Mouse (Mus musculus) heart, adult 2 months (tissue): ENCODE measurements around the gene Dctd. TPM values are rescaled to one million over a fixed set of nuclear protein-coding genes. Genes with fewer than 3 reads are reported as not detected.

ENCODE experiments used
- DNase-seq, 2 experiments: peaks; one replicate each; pipeline ENCODE4 v3.0.0; 2021
- H3K27ac ChIP-seq: fragments of 200-600 bp; 2 replicates; pipeline ENCODE4 v1.8.1; 2022
- H3K27me3 ChIP-seq: fragments of 200-500 bp; 2 replicates; pipeline ENCODE4 v1.6.1; 2012; ENCODE audit warnings: mild to moderate bottlenecking, low read length, inconsistent platforms, mixed read lengths; ENCODE audit not compliant: control insufficient read depth, insufficient read depth
- H3K36me3 ChIP-seq: fragments of 200-500 bp; 2 replicates; pipeline ENCODE4 v1.6.1; 2012; ENCODE audit warnings: low read length, inconsistent platforms; ENCODE audit not compliant: control insufficient read depth, insufficient read depth
- H3K4me1 ChIP-seq: fragments of 200-500 bp; 2 replicates; pipeline ENCODE4 v1.6.1; 2011; ENCODE audit warnings: low read length; ENCODE audit not compliant: control insufficient read depth, insufficient read depth
- H3K4me3 ChIP-seq: fragments of 200-600 bp; 2 replicates; pipeline ENCODE4 v1.8.1; 2022
- H3K79me2 ChIP-seq: fragments of 200-500 bp; replicated peaks from 2 replicates; pipeline ENCODE4 v1.6.1; 2012; ENCODE audit warnings: mild to moderate bottlenecking, inconsistent platforms, low read length, moderate library complexity, mixed read lengths; ENCODE audit not compliant: control insufficient read depth, insufficient read depth
- H3K9ac ChIP-seq: fragments of 200-500 bp; 2 replicates; pipeline ENCODE4 v1.6.1; 2012; ENCODE audit warnings: low read depth, mild to moderate bottlenecking, control low read depth, inconsistent platforms, low read length, mixed read lengths
- CTCF ChIP-seq: fragments of 200-600 bp; IDR thresholded peaks from 2 replicates; pipeline ENCODE4 v1.8.1; 2022; ENCODE audit warnings: antibody characterized with exemption, mild to moderate bottlenecking, moderate library complexity
- EP300 ChIP-seq: fragments of 200-500 bp; IDR thresholded peaks from 2 replicates; pipeline ENCODE4 v1.6.1; 2011; ENCODE audit warnings: low read depth, low read length, control low read depth; ENCODE audit not compliant: insufficient read depth
- POLR2A ChIP-seq: fragments of 200-500 bp; IDR thresholded peaks from 2 replicates; pipeline ENCODE4 v1.6.1; 2011; ENCODE audit warnings: mild to moderate bottlenecking, low read depth, low read length, control low read depth; ENCODE audit not compliant: insufficient read depth
- WGBS: fragments of 180-500 bp; shearing (Covaris S2); methylation state at CpG from one replicate; pipeline ENCODE4 v1.1.7; 2018; 5-methylcytosine and 5-hydroxymethylcytosine counted together
- intact Hi-C: fragments of 180-260 bp; cut with DNase I; formaldehyde crosslinking; loops from one replicate; pipeline ENCODE4 v1.15.1; 2025
- long read RNA-seq: library from polyadenylated mRNA; stranded (forward); transcript quantifications from one replicate; pipeline ENCODE4 v2.0.0, GENCODE M21; 2021
- polyA plus RNA-seq: library from polyadenylated mRNA; depleted of rRNA; stranded (reverse); fragments of >200 nt; gene quantifications from 2 replicates; pipeline ENCODE4 v1.2.3, GENCODE M21; 2012; rRNA removed
- total RNA-seq, 2 experiments: library from RNA; stranded (reverse); gene quantifications; 2 replicates each; pipeline ENCODE4 v1.2.3; 2021

Gene Dctd
- 1 to 10 TPM in 1 of 2 experiments, under 1 TPM in 1; 0.63 to 1.6 TPM for total RNA-seq
- 0.76 and 0.84 TPM in 2 replicates for polyA plus RNA-seq
- long read RNA-seq, partial matches to known transcripts = 0 of 2 reads
- long read RNA-seq, other reads (novel, unspliced or antisense) = 0 of 2 reads

DNA sequence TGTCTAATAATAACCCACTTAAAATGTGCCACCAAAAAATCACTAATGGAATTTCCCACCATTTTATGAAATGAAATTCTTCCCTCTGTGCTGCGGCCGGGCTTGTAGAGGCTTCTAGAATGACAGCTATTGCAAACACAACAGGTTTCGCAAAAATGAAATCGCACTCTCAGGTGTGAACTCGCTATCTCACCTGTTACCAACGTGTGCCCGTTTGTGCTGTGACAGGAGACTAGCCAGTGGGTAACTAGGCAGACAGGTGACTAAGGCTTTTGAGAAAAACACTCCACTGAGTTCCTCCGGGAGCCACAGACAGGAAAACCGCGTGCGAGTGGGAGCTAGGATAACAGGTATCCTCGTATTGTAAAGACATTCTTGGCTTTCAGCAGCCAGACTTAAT lies at the start of gene Dctd:
TSS of gene Dctd (plus strand) at position 301 of the 400 bp plus-strand sequence.
- DNase-seq = no peak
- H3K79me2 ChIP-seq = no peaks in the 10 kb centered on the region
- H3K27ac ChIP-seq = no peak within 1 kb of the TSS
- no peaks in the 10 kb centered on the region for H3K36me3 ChIP-seq
- no peaks in the 10 kb centered on the region for H3K4me1 ChIP-seq
- H3K4me3 ChIP-seq = no peak within 1 kb of the TSS
- intact Hi-C loops = loop anchor here (10.0 kb wide), 1 partner anchor 426 kb away; no protein-coding TSS in a partner anchor
- TF ChIP-seq POLR2A (no peak), CTCF (no peak), EP300 (no peak)
- no peaks in the 10 kb centered on the region for H3K27me3 ChIP-seq
- WGBS = 85% methylated on average over 12 of the region's 12 CpGs
- no peak within 1 kb of the TSS for H3K9ac ChIP-seq

DNA sequence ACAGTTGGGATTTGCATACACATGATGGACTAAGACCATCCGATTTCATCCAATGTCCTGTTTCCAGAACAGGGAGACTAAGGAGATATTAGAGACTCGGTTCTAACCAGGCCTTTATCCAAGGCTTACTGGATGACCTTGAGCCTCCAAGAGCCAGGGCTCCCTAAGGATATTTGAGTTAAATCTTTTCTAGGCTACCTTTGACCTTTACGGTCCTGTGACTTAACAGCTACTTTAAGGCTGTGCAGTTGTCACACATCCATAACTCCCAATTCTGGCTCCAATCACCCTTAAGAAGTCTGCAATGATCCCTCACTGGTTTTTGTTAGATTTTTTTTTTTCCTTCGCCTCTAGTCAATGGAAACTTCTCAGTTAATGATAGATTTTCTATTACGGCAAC lies 45.3 kb upstream of the Dctd start:
- no peaks in the 10 kb centered on the region for H3K4me1 ChIP-seq
- no peaks in the 10 kb centered on the region for H3K36me3 ChIP-seq
- H3K27ac ChIP-seq = no peak overlapping the region
- H3K79me2 ChIP-seq = no peaks in the 10 kb centered on the region
- WGBS = 86% methylated on average over 5 of the region's 5 CpGs
- no peak overlapping the region for H3K9ac ChIP-seq
- intact Hi-C loops = no loop called here
- no peak for DNase-seq
- H3K4me3 ChIP-seq = no peak overlapping the region
- H3K27me3 ChIP-seq = no peaks in the 10 kb centered on the region
- TF ChIP-seq CTCF = no peak
- TF ChIP-seq POLR2A = no peak
- no peak for TF ChIP-seq EP300

DNA sequence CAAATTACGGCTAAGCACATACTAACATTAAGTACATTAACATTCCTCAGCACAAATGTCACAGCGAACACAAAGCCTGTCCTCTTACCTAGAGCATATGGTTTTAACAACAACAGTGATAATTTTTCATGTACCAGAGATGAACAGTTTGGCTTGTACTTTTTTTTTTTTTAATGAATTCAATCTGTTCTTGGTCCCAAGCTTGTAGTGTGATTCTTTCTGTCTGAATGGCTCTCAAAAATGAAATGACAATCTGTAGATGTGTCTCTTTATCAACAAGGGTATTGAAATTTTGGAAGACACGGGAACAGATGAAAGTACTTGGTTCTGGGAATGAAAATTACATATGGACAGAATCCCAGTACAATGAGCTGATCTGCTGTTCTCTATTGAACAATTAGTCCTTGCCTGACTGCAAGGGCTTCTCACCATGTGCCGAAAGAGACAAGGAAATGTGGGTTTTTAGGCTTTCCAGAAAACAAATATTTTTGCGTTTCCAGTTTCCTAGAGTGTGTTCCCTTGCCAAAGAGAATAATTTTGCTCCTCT lies 35.3 kb upstream of the Dctd start:
- intact Hi-C loops = no loop called here
- TF ChIP-seq POLR2A (no peak), EP300 (no peak), CTCF (no peak)
- Histone ChIP-seq H3K79me2 (no peaks in the 10 kb centered on the region), H3K27me3 (no peaks in the 10 kb centered on the region), H3K36me3 (no peaks in the 10 kb centered on the region), H3K4me3 (no peak overlapping the region), H3K9ac (no peak overlapping the region), H3K4me1 (no peaks in the 10 kb centered on the region), H3K27ac (no peak overlapping the region)
- WGBS = 82% methylated on average over 5 of the region's 5 CpGs
- no peak for DNase-seq

DNA sequence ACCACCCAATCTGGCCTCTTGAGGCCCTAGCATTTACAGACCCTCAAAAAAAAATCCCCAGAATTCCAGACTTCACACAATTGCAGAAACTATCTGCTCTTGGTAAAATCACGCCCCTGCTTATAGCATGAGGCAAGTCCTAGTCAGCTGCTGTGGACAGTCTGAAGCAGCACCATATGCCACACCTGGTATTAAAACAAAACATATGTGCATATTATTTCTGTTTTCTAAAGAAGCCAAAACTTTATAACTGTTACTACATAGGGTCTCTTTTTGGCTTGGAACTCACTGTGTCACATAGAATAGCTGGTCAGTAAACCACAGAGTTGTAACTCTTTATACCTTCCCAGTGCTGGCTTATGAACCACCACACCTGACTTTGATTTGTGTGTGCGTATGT lies 24.7 kb upstream of the Dctd start:
- Histone ChIP-seq H3K27me3 (no peaks in the 10 kb centered on the region), H3K4me3 (no peak overlapping the region), H3K27ac (no peak overlapping the region), H3K79me2 (no peaks in the 10 kb centered on the region), H3K9ac (no peak overlapping the region), H3K36me3 (no peaks in the 10 kb centered on the region), H3K4me1 (no peaks in the 10 kb centered on the region)
- 83% methylated on average over 2 of the region's 2 CpGs for WGBS
- TF ChIP-seq CTCF (no peak), EP300 (no peak), POLR2A (no peak)
- intact Hi-C loops = no loop called here
- DNase-seq = no peak

DNA sequence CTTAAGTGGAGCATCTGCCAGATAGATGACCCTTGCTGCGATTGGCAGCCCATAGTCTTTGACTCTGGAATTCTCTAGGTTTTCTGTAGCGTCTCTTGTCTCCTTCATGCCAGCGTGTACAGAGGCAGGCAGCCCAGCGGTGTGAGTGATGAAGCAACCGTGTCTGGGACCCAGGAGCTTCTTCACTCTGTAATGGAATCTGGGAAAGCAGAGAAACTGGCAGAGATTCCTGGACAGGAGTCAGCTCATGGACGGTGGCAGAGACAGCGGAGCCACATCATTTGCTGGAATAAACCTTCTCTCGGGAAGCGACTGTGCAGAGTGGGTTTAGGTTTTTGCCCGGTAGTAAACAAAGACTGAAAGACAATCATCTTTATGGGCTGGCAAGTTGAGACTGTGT lies 16.5 kb upstream of the Dctd start:
- Histone ChIP-seq H3K4me3 (no peak overlapping the region), H3K27me3 (no peaks in the 10 kb centered on the region), H3K27ac (no peak overlapping the region), H3K4me1 (no peaks in the 10 kb centered on the region), H3K79me2 (no peaks in the 10 kb centered on the region), H3K9ac (no peak overlapping the region), H3K36me3 (no peaks in the 10 kb centered on the region)
- DNase-seq = no peak
- intact Hi-C loops = no loop called here
- TF ChIP-seq CTCF = no peak
- no peak for TF ChIP-seq POLR2A
- TF ChIP-seq EP300 = no peak
- 65% methylated on average over 10 of the region's 10 CpGs for WGBS

DNA sequence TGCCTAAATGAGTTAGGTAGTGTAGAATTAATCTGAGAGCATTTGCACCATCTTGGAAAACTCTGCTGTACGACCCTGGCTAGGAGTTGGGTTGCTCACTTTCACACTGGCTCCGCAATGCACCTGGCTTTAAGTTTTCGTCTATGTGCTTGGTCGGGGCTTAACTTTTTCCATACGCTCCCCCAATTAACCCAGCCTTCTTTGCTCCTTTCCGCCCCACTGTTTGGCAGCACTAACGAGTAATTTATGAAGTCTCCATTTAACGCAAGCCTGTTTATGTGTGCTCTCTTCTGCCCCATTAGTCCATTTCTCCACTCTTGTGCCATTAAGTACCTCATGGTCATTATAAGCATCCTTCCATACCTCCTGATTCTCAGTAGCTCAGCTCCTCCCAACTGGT lies 8.2 kb upstream of the Dctd start:
- DNase-seq = no peak

More for the DNA sequence above, 8.2 kb upstream of the Dctd start:
- no peaks in the 10 kb centered on the region for H3K4me1 ChIP-seq
- H3K36me3 ChIP-seq = no peaks in the 10 kb centered on the region
- intact Hi-C loops = loop anchor here (10.0 kb wide), 1 partner anchor 434 kb away; no protein-coding TSS in a partner anchor
- no peaks in the 10 kb centered on the region for H3K79me2 ChIP-seq
- TF ChIP-seq POLR2A (no peak), EP300 (no peak), CTCF (no peak)
- H3K27me3 ChIP-seq = no peaks in the 10 kb centered on the region
- no peak overlapping the region for H3K4me3 ChIP-seq
- H3K9ac ChIP-seq = no peak overlapping the region
- 86% methylated on average over 8 of the region's 8 CpGs for WGBS
- no peak overlapping the region for H3K27ac ChIP-seq
